Mouse (Mus musculus): ENCODE measurements around the gene Wdfy3. TPM values are rescaled to one million over a fixed set of nuclear protein-coding genes. Genes with fewer than 3 reads are reported as not detected.
"Not testable (repeated sequence)": the region's sequence is repeated elsewhere in the genome, so short reads cannot be mapped to it uniquely, and the experiment has no call there.

The Wdfy3 gene
- polyA plus RNA-seq, 1 experiment from 2014 or later = 41.5 TPM

DNA sequence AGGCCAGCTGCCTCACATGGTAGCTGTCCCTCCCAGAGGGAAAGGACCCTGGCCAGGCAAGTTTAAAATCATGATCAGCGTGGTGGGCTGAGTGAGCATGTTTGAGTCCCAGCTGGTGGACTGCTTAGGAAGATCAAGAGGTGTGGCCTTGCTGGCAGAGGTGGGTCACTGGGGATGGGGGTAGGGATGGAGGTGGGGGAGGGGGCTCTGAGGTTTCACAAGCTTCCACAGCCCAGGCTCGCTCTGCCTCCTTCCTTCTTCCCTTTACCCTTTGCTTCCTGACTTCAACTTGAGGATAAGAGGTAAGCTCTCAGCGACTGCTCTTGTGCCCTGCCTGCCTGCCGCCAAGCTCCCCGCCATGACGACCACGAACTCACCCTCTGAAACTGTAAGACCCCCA, 222.4 kb downstream of the Wdfy3 start:
- 87% methylated on average over 7 of the region's 7 CpGs for WGBS
- no peak overlapping the region for H3K9ac ChIP-seq (replicated peaks; ENCODE audit: low read length)
- H3K4me2 ChIP-seq (ENCODE audit: low read length) = no peak overlapping the region
- ATAC-seq (ENCODE audit: low FRiP score, low TSS enrichment) (no peak), DNase-seq (no peak)
- no peak overlapping the region for H3K4me3 ChIP-seq (replicated peaks; ENCODE audit: low read depth, low read length)
- H3K9me3 ChIP-seq (ENCODE audit: control insufficient read depth, low read length) = no peaks in the 10 kb centered on the region
- no peak overlapping the region for H3K27ac ChIP-seq (replicated peaks; ENCODE audit: low read depth, low read length)
- H3K4me1 ChIP-seq (ENCODE audit: control insufficient read depth, insufficient read depth, low read length) = no peaks in the 10 kb centered on the region
- no peaks in the 10 kb centered on the region for H3K27me3 ChIP-seq (ENCODE audit: control insufficient read depth, insufficient read depth, low read length)
- peaks cover 100% of the 10 kb centered on the region for H3K36me3 ChIP-seq (ENCODE audit: control insufficient read depth, insufficient read depth, low read length)

- H3K4me1 ChIP-seq (ENCODE audit: control insufficient read depth, insufficient read depth, low read length) = no peaks in the 10 kb centered on the region
- no peak overlapping the region for H3K27ac ChIP-seq (replicated peaks; ENCODE audit: low read depth, low read length)
- H3K4me2 ChIP-seq (ENCODE audit: low read length) = no peak overlapping the region
- H3K36me3 ChIP-seq (ENCODE audit: control insufficient read depth, insufficient read depth, low read length) = peaks cover 100% of the 10 kb centered on the region
- no peaks in the 10 kb centered on the region for H3K27me3 ChIP-seq (ENCODE audit: control insufficient read depth, insufficient read depth, low read length)
- no peaks in the 10 kb centered on the region for H3K9me3 ChIP-seq (ENCODE audit: control insufficient read depth, low read length)
- no peak overlapping the region for H3K4me3 ChIP-seq (replicated peaks; ENCODE audit: low read depth, low read length)
- DNase-seq = no peak
- 93% methylated on average over 8 of the region's 8 CpGs for whole genome bisulfite sequencing
- H3K9ac ChIP-seq (replicated peaks; ENCODE audit: low read length) = no peak overlapping the region
- ATAC-seq (ENCODE audit: low FRiP score, low TSS enrichment) = no peak
These were observed 223.8 kb downstream of the Wdfy3 start for GRCm38 (mm10) chr5:101845930-101846329.

DNA sequence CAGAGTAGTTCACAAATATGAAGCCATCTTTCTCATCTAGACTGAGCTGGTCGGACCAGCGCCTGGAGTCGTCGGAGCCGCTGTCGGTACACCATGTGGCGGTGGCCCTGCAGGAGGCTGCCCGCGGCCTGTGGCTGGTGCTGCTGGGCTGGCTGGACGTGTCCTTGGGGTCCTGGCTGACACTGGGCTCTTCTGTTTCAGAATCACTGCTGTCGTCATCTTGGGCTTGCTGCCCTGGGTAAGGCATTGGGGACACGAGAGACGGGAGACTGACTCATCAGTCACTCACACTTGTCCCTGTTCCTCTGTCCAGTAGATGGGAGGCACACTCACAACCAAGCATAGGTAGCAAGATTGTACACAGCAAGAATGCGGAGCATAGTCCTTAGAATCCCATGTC, 224.7 kb downstream of the Wdfy3 start:
- no peak overlapping the region for H3K4me2 ChIP-seq (ENCODE audit: low read length)
- H3K4me3 ChIP-seq (replicated peaks; ENCODE audit: low read depth, low read length) = no peak overlapping the region
- no peak overlapping the region for H3K9ac ChIP-seq (replicated peaks; ENCODE audit: low read length)
- peaks cover 100% of the 10 kb centered on the region for H3K36me3 ChIP-seq (ENCODE audit: control insufficient read depth, insufficient read depth, low read length)
- no peaks in the 10 kb centered on the region for H3K27me3 ChIP-seq (ENCODE audit: control insufficient read depth, insufficient read depth, low read length)
- H3K27ac ChIP-seq (replicated peaks; ENCODE audit: low read depth, low read length) = no peak overlapping the region
- H3K9me3 ChIP-seq (ENCODE audit: control insufficient read depth, low read length) = no peaks in the 10 kb centered on the region
- no peaks in the 10 kb centered on the region for H3K4me1 ChIP-seq (ENCODE audit: control insufficient read depth, insufficient read depth, low read length)
- ATAC-seq (ENCODE audit: low FRiP score, low TSS enrichment) (no peak), DNase-seq (no peak)
- WGBS = 94% methylated on average over 14 of the region's 14 CpGs

DNA sequence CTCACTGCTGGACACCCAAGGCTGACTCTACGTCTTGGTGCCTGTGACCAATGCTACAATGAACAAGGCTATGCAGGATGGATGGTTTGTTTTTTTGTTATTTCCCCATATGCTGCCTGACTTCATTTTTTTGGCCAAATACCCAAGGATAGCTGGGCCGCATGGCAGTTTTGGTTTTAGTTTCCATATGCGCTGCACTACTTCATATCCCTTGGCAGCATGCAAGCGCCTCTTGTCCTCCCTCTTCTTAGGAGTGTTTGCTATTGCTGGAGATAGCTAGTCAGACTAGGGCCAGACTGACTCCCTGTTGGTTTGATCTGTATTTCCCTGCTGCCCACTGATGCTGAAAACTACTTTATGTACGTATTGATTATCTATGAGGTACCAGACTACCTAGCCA, 229.2 kb downstream of the Wdfy3 start:
- Histone ChIP-seq H3K27me3 (ENCODE audit: control insufficient read depth, insufficient read depth, low read length) (no peaks in the 10 kb centered on the region), H3K4me3 (replicated peaks; ENCODE audit: low read depth, low read length) (no peak overlapping the region), H3K4me2 (ENCODE audit: low read length) (no peak overlapping the region), H3K9ac (replicated peaks; ENCODE audit: low read length) (no peak overlapping the region), H3K36me3 (ENCODE audit: control insufficient read depth, insufficient read depth, low read length) (peaks cover 90% of the 10 kb centered on the region), H3K4me1 (ENCODE audit: control insufficient read depth, insufficient read depth, low read length) (no peaks in the 10 kb centered on the region), H3K27ac (replicated peaks; ENCODE audit: low read depth, low read length) (no peak overlapping the region), H3K9me3 (ENCODE audit: control insufficient read depth, low read length) (no peaks in the 10 kb centered on the region)
- ATAC-seq (ENCODE audit: low FRiP score, low TSS enrichment) (no peak), DNase-seq (no peak)
- 97% methylated on average over 5 of the region's 5 CpGs for WGBS

DNA sequence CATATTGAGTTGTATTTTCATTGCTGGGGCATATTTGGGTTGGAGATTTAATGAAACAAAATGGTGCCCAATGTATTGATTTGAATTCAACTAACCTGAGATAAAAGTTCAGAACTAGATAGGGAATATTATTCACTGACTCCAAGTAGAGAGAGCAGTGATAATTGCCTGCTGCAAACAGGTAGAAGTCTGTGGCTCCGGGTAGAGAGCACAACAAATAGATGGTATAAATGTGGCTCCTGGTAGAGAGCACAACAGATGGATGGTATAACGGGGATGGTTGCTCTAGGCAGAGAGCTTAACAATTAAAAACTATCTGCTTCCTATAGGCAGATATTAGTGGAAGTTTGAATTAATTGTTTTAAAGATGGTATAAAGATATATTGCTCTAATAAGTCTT, 232.1 kb downstream of the Wdfy3 start:
- H3K4me1 ChIP-seq (ENCODE audit: control insufficient read depth, insufficient read depth, low read length); H3K9ac ChIP-seq (replicated peaks; ENCODE audit: low read length); ATAC-seq (ENCODE audit: low FRiP score, low TSS enrichment); DNase-seq; H3K27ac ChIP-seq (replicated peaks; ENCODE audit: low read depth, low read length); H3K4me3 ChIP-seq (replicated peaks; ENCODE audit: low read depth, low read length); H3K4me2 ChIP-seq (ENCODE audit: low read length); H3K9me3 ChIP-seq (ENCODE audit: control insufficient read depth, low read length); H3K27me3 ChIP-seq (ENCODE audit: control insufficient read depth, insufficient read depth, low read length): not testable (repeated sequence)
- peaks cover 81% of the 10 kb centered on the region for H3K36me3 ChIP-seq (ENCODE audit: control insufficient read depth, insufficient read depth, low read length)
- 99% methylated on average over 2 of the region's 2 CpGs for WGBS

- Histone ChIP-seq H3K27ac (replicated peaks; ENCODE audit: low read depth, low read length) (no peak overlapping the region), H3K36me3 (ENCODE audit: control insufficient read depth, insufficient read depth, low read length) (peaks cover 81% of the 10 kb centered on the region), H3K4me2 (ENCODE audit: low read length) (no peak overlapping the region), H3K27me3 (ENCODE audit: control insufficient read depth, insufficient read depth, low read length) (no peaks in the 10 kb centered on the region), H3K4me3 (replicated peaks; ENCODE audit: low read depth, low read length) (no peak overlapping the region), H3K4me1 (ENCODE audit: control insufficient read depth, insufficient read depth, low read length) (no peaks in the 10 kb centered on the region), H3K9me3 (ENCODE audit: control insufficient read depth, low read length) (no peaks in the 10 kb centered on the region), H3K9ac (replicated peaks; ENCODE audit: low read length) (no peak overlapping the region)
- ATAC-seq (ENCODE audit: low FRiP score, low TSS enrichment) (no peak), DNase-seq (no peak)
- WGBS = 92% methylated on average over 11 of the region's 11 CpGs
These were observed 233.5 kb downstream of the Wdfy3 start for GRCm38 (mm10) chr5:101836221-101836620.

GRCm38 (mm10) chr5:101833875-101834274, 235.8 kb downstream of the Wdfy3 start:
- no peak overlapping the region for H3K27ac ChIP-seq (replicated peaks; ENCODE audit: low read depth, low read length)
- H3K27me3 ChIP-seq (ENCODE audit: control insufficient read depth, insufficient read depth, low read length) = no peaks in the 10 kb centered on the region
- DNase-seq = no peak
- no peak overlapping the region for H3K4me3 ChIP-seq (replicated peaks; ENCODE audit: low read depth, low read length)
- 63% methylated on average over 8 of the region's 8 CpGs for WGBS
- peaks cover 68% of the 10 kb centered on the region for H3K36me3 ChIP-seq (ENCODE audit: control insufficient read depth, insufficient read depth, low read length)
- no peak for ATAC-seq (ENCODE audit: low FRiP score, low TSS enrichment)
- no peak overlapping the region for H3K9ac ChIP-seq (replicated peaks; ENCODE audit: low read length)
- no peaks in the 10 kb centered on the region for H3K9me3 ChIP-seq (ENCODE audit: control insufficient read depth, low read length)
- no peaks in the 10 kb centered on the region for H3K4me1 ChIP-seq (ENCODE audit: control insufficient read depth, insufficient read depth, low read length)
- H3K4me2 ChIP-seq (ENCODE audit: low read length) = no peak overlapping the region

- Histone ChIP-seq H3K36me3 (ENCODE audit: control insufficient read depth, insufficient read depth, low read length) (peaks cover 61% of the 10 kb centered on the region), H3K9ac (replicated peaks; ENCODE audit: low read length) (no peak overlapping the region), H3K27me3 (ENCODE audit: control insufficient read depth, insufficient read depth, low read length) (no peaks in the 10 kb centered on the region), H3K4me3 (replicated peaks; ENCODE audit: low read depth, low read length) (no peak overlapping the region), H3K27ac (replicated peaks; ENCODE audit: low read depth, low read length) (no peak overlapping the region), H3K4me1 (ENCODE audit: control insufficient read depth, insufficient read depth, low read length) (no peaks in the 10 kb centered on the region), H3K4me2 (ENCODE audit: low read length) (no peak overlapping the region), H3K9me3 (ENCODE audit: control insufficient read depth, low read length) (no peaks in the 10 kb centered on the region)
- ATAC-seq (ENCODE audit: low FRiP score, low TSS enrichment) (no peak), DNase-seq (no peak)
- WGBS = 93% methylated on average over 5 of the region's 5 CpGs
These were observed 236.7 kb downstream of the Wdfy3 start for GRCm38 (mm10) chr5:101832991-101833390.

DNA sequence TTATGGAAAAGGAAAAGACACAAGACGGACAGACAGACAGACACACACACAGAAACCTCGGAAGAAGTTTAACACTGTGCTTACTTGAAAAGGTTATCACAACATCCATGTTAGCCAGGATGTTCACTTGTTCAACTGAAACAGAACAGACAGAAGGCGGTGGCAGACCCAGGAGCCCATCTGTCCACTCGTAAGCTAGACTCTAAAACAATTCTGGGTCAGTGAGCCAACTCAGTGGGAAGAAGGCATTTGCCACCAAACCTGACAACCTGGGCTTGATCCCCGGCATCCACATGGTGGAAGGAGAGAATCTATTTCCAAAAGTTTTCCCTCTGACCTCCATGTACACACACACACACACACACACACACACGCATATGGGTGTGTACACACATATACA, 237.7 kb downstream of the Wdfy3 start:
- ATAC-seq (ENCODE audit: low FRiP score, low TSS enrichment) = no peak
- Histone ChIP-seq H3K4me3 (replicated peaks; ENCODE audit: low read depth, low read length) (no peak overlapping the region), H3K27me3 (ENCODE audit: control insufficient read depth, insufficient read depth, low read length) (0 out of 2 replicates have a peak, but pooled peaks cover 2% of the 10 kb centered on the region), H3K9me3 (ENCODE audit: control insufficient read depth, low read length) (no peaks in the 10 kb centered on the region), H3K27ac (replicated peaks; ENCODE audit: low read depth, low read length) (no peak overlapping the region), H3K9ac (replicated peaks; ENCODE audit: low read length) (no peak overlapping the region), H3K4me2 (ENCODE audit: low read length) (no peak overlapping the region), H3K36me3 (ENCODE audit: control insufficient read depth, insufficient read depth, low read length) (peaks cover 52% of the 10 kb centered on the region), H3K4me1 (ENCODE audit: control insufficient read depth, insufficient read depth, low read length) (peaks cover 4% of the 10 kb centered on the region)
- no peak for DNase-seq
- 94% methylated on average over 6 of the region's 6 CpGs for WGBS
